Mouse (Mus musculus): ENCODE measurements around the gene Gm49321. TPM values are rescaled to one million over a fixed set of nuclear protein-coding genes. Genes with fewer than 3 reads are reported as not detected.

Gene Gm49321
- total RNA-seq (2015) = 1.2 and 3.2 TPM in 2 replicates
- total RNA-seq (2017) = not detected in 2 replicates

GRCm38 (mm10) chr12:73937353-73937752 lies at the start of gene Gm49321:
TSS of gene Gm49321 (plus strand) at chr12:73937653.
- no peak for ATAC-seq (ENCODE audit: poor library complexity, severe bottlenecking)

- no peak for ATAC-seq (ENCODE audit: poor library complexity, severe bottlenecking)
Observed at GRCm38 (mm10) chr12:73888003-73888783, 49.3 kb upstream of the Gm49321 start.

- peak; percentile 64 for ATAC-seq (ENCODE audit: poor library complexity, severe bottlenecking)
Observed at GRCm38 (mm10) chr12:73889571-73889970, 47.9 kb upstream of the Gm49321 start.

GRCm38 (mm10) chr12:73890086-73890485 lies 47.4 kb upstream of the Gm49321 start:
- no peak for ATAC-seq (ENCODE audit: poor library complexity, severe bottlenecking)

GRCm38 (mm10) chr12:73892616-73893015 lies 44.8 kb upstream of the Gm49321 start:
- no peak for ATAC-seq (ENCODE audit: poor library complexity, severe bottlenecking)

GRCm38 (mm10) chr12:73894838-73895237 lies 42.6 kb upstream of the Gm49321 start:
- no peak for ATAC-seq (ENCODE audit: poor library complexity, severe bottlenecking)

- ATAC-seq (ENCODE audit: poor library complexity, severe bottlenecking) = no peak
Observed at GRCm38 (mm10) chr12:73895674-73896073, 41.8 kb upstream of the Gm49321 start.

GRCm38 (mm10) chr12:73896471-73896870 lies 41.0 kb upstream of the Gm49321 start:
- ATAC-seq (ENCODE audit: poor library complexity, severe bottlenecking) = no peak

- ATAC-seq (ENCODE audit: poor library complexity, severe bottlenecking) = no peak
Observed at GRCm38 (mm10) chr12:73898281-73898680, 39.2 kb upstream of the Gm49321 start.

- ATAC-seq (ENCODE audit: poor library complexity, severe bottlenecking) = no peak
Observed at GRCm38 (mm10) chr12:73904133-73904934, 33.1 kb upstream of the Gm49321 start.

- ATAC-seq (ENCODE audit: poor library complexity, severe bottlenecking) = no peak
Observed at GRCm38 (mm10) chr12:73905041-73905440, 32.4 kb upstream of the Gm49321 start.

- ATAC-seq (ENCODE audit: poor library complexity, severe bottlenecking) = no peak
Observed at GRCm38 (mm10) chr12:73905555-73905954, 31.9 kb upstream of the Gm49321 start.

- ATAC-seq (ENCODE audit: poor library complexity, severe bottlenecking) = peak; percentile 59
Observed at GRCm38 (mm10) chr12:73907079-73907672, 30.3 kb upstream of the Gm49321 start.

GRCm38 (mm10) chr12:73907673-73908150 lies 29.7 kb upstream of the Gm49321 start:
- peak; percentile 91 for ATAC-seq (ENCODE audit: poor library complexity, severe bottlenecking)

GRCm38 (mm10) chr12:73908274-73909012 lies 29.0 kb upstream of the Gm49321 start:
- ATAC-seq (ENCODE audit: poor library complexity, severe bottlenecking) = peak; percentile 28

GRCm38 (mm10) chr12:73909013-73909575 lies 28.4 kb upstream of the Gm49321 start:
- ATAC-seq (ENCODE audit: poor library complexity, severe bottlenecking) = no peak

- ATAC-seq (ENCODE audit: poor library complexity, severe bottlenecking) = no peak
Observed at GRCm38 (mm10) chr12:73918479-73918878, 19.0 kb upstream of the Gm49321 start.

- no peak for ATAC-seq (ENCODE audit: poor library complexity, severe bottlenecking)
Observed at GRCm38 (mm10) chr12:73930266-73930665, 7.2 kb upstream of the Gm49321 start.

GRCm38 (mm10) chr12:73931274-73931673 lies 6.2 kb upstream of the Gm49321 start:
- ATAC-seq (ENCODE audit: poor library complexity, severe bottlenecking) = no peak

GRCm38 (mm10) chr12:73934528-73934927 lies 2.9 kb upstream of the Gm49321 start:
- no peak for ATAC-seq (ENCODE audit: poor library complexity, severe bottlenecking)
